Mouse (Mus musculus) thymus, adult 2 months (tissue): Measurements from ENCODE around the gene Gpank1.

Experiments
- CTCF ChIP-seq: fragments of 200-500 bp; IDR thresholded peaks from 2 replicates; pipeline ENCODE4 v1.5.1; 2012; ENCODE audit warnings: mild to moderate bottlenecking, control low read depth, low read length, moderate library complexity, borderline replicate concordance; ENCODE audit not compliant: control insufficient read depth, poor library complexity, insufficient read depth; ENCODE audit errors: extremely low read depth
- POLR2A ChIP-seq: fragments of 200-500 bp; IDR thresholded peaks from 2 replicates; pipeline ENCODE4 v1.6.1; 2012; ENCODE audit warnings: mild to moderate bottlenecking, low read length, control low read depth, moderate library complexity; ENCODE audit not compliant: control insufficient read depth, poor library complexity, insufficient read depth; ENCODE audit errors: extremely low read depth

- no peak for TF ChIP-seq CTCF
- TF ChIP-seq POLR2A: no peak
Measured at GRCm38 (mm10) chr17:35133517-35133916, 12.3 kb downstream of the Gpank1 start.
